Mouse (Mus musculus) heart, adult 2 months (tissue): ENCODE measurements around the gene Bend5.

Experiments
- CTCF ChIP-seq: fragments of 200-600 bp; IDR thresholded peaks from 2 replicates; pipeline ENCODE4 v1.8.1; 2022; ENCODE audit warnings: antibody characterized with exemption, mild to moderate bottlenecking, moderate library complexity
- EP300 ChIP-seq: fragments of 200-500 bp; IDR thresholded peaks from 2 replicates; pipeline ENCODE4 v1.6.1; 2011; ENCODE audit warnings: low read depth, low read length, control low read depth; ENCODE audit not compliant: insufficient read depth
- POLR2A ChIP-seq: fragments of 200-500 bp; IDR thresholded peaks from 2 replicates; pipeline ENCODE4 v1.6.1; 2011; ENCODE audit warnings: mild to moderate bottlenecking, low read depth, low read length, control low read depth; ENCODE audit not compliant: insufficient read depth

- TF ChIP-seq CTCF = no peak
- TF ChIP-seq POLR2A = no peak
- no peak for TF ChIP-seq EP300
Measured at GRCm38 (mm10) chr4:111432013-111432412, 17.2 kb downstream of the Bend5 start.
